Mouse (Mus musculus) v-Abl transformed pro-B cells (cell line): ENCODE data around the gene Ptdss2.

Experiments
- in situ Hi-C, 2 experiments: fragments of 400-800 bp; cut with MboI; formaldehyde crosslinking; loops; one replicate each; pipeline ENCODE4 v1.15.1; 2025; ENCODE audit not compliant: unreplicated experiment in 2 of 2

Gene Ptdss2

DNA sequence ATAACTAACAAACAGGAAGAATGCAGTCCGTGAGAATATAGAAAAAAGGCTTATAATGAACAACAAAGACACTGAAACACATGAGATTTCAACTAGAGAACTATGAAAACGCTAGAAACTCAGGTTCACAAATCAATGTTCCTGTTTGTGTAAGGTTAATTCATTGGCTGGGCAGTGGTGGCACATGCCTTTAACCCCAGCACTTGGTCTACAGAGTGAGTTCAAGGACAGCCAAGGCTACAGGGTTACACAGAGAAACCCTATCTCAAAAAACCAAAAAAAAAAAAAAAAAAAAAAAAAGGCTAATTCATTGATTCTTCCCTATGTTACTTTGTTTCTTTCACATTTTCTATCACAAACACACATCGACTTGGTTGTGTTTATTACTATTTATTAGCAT, 1.6 kb upstream of the Ptdss2 start:
- in situ Hi-C loops, result no loop called here

DNA sequence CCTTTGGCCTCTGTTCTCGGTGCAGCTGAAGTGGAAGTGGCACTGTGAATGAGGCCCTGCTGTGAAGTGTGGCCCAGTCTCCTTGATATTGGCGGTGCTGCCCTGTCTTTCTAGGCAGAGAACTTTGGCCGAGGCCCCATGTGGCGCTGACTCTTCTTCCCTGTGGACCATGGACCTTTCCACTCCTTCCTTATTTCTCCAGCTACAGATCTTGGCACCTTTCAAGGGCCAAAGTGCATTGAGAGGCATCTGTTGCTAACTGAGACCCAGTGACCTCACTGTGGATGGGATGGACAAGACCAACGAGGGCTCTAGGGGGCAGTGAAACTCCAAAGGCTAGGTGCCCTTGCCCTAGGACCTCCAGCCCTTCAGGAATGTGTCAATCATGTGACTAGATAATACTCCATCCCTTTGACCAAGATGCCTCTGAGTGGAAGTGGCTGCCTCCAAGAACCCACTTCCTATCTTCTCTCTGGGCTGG, 1.1 kb upstream of the Ptdss2 start:
- in situ Hi-C loops, result no loop called here

DNA sequence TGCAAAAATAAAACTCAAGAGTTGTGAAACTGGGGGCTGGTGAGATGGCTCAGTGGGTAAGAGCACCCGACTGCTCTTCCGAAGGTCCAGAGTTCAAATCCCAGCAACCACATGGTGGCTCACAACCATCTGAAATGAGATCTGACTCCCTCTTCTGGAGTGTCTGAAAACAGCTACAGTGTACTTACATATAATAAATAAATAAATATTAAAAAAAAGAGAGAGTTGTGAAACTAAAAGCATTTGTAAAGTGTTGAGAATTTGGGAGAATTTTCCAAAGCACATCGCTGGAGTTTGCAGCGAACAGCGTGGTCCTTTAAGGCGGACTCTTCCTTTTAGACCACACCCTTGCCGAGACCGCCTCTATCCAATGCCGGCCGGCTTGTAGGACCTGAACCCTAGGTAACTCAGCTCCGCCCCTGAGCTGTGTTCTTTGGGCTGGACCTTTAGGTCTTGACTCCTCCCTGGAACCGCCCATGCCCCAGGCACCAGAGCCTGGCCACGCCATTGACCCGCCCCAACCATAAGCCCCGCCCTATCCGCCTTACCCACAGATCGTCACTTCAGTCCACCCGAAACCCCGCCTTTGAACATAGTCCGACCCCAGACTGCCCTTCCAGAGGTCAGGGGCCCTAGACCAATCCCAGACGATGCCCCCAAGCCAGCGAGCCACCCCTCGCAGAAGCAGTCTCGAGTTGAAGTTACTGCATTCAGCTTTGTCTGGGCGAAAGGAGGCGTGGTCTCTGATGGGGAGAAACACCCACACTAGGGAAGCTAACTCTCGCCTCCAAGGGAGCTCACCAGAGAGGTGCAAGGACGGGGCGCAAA, 721 bp downstream of the Ptdss2 start:
- in situ Hi-C loops, result no loop called here

DNA sequence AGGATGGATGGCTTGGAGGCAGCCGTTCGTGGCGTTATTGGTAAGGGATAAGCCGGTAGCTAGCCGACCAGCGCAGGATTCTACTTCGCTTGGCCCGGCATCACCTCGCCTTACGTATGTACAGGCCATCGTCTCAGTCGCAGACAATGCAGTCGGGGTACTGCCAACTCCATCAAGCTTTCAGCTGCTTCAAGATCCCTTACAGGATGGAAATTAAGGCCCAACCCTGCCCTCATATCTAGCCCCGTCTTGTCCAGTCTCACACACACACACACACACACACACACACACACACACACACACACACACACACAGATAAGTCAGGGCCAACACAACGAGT, 1.3 kb downstream of the Ptdss2 start:
- in situ Hi-C loops, result no loop called here

DNA sequence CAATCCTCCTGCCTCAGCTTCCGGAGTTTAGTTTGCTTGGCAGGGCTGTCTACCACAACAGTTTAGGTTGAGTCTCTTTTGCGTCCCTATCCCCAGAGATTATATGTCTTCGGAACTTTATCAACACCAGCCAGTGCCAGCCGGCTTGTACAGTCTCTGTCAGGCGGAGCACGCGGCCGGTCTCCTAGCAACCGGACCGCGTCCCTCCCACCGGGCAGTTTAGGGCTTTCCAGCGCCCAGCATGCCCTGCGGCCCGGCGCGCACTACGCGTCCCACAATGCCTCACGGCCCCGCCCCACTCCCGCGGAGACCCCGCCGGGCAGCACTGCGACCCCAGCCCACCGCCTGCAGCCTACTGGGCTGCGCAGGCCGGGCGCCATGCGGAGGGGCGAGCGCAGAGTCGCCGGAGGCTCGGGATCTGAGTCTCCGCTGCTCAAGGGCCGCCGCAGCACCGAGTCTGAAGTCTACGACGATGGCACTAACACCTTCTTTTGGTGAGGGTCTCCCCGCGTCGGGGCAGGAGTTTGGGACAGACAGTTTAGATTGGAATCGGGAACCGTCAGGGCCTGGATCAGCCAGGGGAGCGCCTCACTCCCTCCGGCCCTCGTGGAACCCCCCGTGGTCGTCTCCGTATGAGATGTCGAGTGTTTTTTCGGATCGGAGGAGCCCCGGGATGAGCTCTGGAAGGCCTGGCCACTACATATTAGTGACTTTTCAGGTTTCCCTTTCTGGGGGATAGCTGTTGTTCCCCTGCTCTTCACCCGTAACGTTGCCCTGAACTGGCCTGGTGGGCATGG, 9.0 kb downstream of the Ptdss2 start:
- in situ Hi-C loops, result loop anchor here in 1 of 2 experiments (5.0 kb wide), 1 partner anchor 36 kb away; no protein-coding TSS in a partner anchor

DNA sequence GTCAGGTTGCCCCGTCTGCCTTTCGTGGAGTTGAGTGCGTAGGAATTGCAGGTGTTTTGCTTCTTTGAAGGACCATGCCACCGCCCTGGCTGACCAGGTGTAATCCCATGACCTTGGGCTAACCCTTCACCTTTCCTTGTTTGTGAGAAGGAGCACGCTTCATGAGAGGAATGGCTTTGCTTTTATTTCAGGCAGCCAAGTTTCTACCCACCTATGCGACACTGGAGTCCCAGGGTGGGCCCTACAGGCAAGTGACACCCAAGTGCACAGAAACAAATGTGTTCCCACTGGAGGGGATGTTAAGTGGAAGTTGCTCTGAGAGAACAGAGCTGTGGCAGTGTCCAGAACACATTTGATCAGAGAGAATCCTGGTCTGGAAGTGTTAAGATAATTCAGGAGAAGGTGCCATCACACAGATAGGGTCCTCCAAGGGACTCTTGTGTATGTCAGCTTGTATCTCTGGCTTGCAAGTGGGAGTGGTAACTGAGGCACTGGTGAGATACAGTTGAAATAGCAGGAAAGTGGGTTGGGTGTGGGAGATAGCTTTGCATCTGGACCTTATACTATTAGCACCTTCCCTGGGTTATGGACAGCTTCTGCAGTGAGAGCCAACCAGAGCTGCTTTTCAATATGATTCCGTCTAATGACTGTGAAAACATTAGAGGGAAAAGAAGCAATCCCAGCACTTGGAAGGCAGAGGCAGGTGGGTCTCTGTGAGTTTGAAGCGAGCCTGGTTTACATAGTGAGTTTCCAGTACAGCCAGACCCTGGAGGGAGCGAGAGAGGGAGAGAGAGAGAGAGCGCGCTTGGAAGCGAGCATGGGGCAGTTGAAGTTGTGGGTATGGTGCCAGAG, 9.9 kb downstream of the Ptdss2 start:
- in situ Hi-C loops, result loop anchor here in 1 of 2 experiments (5.0 kb wide), 1 partner anchor 35 kb away; no protein-coding TSS in a partner anchor

DNA sequence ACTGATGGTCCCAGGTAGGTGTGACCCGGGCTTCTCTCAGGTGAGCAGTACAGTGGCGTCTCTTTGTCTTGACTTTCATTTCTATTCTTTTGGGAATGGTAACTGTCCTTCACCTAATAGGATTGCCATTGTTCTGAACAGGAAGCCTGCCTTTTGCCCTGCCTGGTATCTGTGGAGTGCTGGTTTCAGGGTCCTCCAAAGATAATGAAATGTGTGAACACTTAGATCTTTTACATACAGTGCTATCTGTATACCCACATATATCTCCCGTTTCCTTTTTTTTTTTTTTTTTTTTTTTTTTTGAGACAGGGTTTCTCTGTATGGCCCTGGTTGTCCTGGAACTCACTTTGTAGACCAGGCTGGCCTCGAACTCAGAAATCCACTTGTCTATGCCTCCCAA, 19.1 kb downstream of the Ptdss2 start:
- in situ Hi-C loops, result no loop called here

DNA sequence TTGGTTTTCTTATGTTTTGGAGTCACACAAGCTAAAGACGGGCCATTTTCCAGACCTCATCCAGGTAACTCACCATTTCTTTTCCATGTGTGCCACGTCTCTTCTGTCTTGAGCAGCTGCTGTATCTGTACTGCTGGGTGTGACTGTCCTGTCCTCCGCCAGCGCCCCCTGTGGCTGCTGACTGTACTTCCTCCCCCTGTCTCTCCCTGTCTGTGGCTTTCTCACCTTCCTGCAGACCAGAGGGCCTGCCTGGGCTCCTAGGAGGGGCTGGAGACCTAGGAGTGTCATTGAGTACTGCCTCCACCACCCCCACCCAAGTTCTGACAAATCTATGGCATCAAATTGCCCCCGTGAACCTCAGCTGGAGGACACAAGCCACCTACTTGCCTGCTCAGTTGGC, 20.9 kb downstream of the Ptdss2 start:
- in situ Hi-C loops, result no loop called here

DNA sequence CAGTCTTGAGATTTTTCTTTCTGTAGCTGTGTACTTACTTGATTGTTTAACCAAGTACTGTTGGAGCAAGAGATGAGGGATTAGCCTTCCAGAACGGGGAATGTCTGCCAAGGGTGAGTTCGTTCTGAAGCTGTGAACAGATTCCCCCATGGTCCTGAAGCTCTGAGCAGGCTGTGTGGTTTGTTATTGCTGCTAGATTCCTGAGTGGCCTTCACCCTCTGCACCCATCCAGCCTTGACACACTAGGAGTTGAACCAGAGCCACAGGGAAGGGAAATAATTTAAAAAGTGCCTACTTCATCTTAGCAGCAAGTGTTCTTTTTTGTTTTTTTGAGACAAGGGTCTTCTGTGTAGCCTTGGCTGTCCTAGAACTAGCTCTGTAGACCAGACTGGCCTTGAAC, 21.7 kb downstream of the Ptdss2 start:
- in situ Hi-C loops, result no loop called here

DNA sequence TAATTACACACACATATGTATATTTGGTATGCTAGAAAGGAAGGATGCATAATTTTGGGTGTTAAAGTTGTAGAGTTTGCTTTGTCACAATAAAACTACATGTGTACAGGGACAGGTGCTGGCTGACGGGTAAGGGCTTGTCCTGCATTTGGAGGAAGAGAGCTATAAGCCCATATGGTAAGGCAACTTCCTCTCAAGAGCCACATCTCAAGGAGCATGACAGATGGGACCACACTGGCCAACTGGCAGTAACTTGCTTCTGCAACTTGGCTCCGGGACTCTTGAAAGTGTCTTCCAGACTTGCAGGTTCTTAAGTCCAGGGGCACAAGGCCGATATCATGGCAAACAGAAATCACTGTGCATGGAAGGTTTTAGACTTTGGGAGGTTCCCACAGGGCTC, 22.5 kb downstream of the Ptdss2 start:
- in situ Hi-C loops, result no loop called here

DNA sequence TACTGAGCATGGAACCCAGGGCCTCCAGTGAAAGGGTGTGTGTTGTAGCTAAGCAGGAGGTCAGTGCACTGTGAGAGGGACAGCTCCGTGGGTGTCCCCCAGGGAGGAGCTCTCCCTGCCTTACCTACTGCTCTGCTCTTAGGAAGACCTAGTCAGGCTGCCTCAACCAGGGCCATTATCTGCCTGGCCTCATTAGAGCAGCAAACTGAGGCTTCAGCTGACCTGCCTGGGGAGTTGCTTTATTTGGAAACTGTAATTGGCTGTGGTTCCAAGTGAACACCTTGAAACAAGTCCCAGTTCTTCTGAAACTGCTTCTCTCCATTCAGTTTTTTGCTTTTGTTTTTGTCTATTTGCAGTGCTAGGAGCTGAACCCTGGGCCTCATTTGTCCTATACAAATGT, 23.2 kb downstream of the Ptdss2 start:
- in situ Hi-C loops, result no loop called here

DNA sequence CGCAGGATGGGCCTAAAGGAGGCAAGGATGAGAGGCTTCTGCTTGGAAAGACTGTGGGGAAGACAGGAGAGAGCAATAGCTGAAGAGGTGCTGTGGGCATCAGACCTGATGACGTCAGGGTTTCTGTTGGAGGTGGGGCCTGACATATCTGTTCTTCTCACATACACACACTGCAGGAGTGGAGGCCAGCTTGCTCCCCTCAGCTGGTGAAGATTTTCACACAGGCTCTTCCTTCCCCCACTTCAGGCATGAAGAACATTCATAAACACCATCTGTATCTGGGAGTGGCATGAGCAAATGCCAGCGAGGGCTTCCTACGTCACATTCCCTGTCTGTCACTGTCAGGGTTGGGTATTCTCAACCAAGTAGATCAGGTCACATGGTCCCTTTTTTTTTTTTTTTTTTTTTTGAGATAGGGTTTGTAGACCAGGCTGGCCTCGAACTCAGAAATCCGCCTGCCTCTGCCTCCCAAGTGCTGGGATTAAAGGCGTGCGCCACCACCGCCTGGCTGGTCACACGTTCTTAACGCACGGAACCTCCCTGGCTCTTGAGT, 23.9 kb downstream of the Ptdss2 start:
- in situ Hi-C loops, result no loop called here

DNA sequence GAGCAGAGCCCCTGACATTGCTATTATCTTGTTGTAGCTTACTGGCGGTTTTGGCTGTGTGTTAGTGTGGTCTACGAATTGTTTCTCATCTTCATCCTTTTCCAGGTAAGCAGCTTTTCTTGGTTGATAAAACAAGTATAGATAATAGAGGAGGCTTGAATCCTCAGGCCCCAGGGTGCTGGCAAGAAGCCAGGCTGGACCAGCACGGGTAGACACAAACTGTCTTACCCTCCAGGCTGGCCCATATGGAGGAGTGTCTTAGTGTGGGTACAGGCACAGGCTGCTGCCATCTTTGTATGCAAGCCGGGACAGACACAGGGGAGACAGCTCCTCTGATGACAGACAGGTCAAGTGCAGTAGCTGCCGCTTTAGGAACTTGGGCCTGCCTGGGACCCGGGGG, 24.9 kb downstream of the Ptdss2 start:
- in situ Hi-C loops, result no loop called here

DNA sequence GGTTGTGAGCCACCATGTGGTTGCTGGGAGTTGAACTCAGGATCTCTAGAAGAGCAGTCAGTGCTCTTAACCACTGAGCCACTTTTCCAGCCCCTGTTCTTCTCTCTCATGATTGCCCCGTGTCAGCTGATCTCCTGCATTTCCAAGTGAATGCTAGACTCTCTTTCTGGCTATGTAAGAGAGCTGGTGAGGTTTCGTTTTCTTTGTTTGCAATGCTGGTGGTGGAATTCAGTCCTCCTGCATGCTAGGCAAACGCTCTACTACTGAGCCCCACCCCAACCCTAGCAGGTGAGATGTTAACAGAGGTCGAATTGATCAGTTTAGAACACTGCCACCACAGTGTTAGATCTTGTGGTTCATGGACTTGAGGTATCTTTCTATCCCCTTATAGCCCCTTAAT, 26.5 kb downstream of the Ptdss2 start:
- in situ Hi-C loops, result no loop called here

DNA sequence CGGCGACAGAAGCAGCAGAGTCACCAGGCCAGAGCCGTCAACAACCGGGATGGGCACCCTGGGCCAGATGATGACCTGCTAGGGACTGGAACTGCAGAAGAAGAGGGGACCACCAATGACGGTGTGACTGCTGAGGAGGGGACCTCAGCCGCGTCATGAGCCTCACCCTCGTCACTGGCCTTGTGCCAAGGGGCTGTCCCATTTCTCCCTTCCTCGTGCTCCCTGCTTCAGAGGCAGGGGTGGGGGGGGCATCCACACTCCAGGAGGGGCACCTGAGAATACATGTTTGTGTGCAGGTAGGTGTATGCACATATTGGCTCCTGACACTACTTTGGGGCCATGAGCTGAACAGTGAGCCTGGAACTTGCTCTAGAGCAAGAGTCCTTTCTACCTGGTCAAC, 33.2 kb downstream of the Ptdss2 start:
- in situ Hi-C loops, result no loop called here

DNA sequence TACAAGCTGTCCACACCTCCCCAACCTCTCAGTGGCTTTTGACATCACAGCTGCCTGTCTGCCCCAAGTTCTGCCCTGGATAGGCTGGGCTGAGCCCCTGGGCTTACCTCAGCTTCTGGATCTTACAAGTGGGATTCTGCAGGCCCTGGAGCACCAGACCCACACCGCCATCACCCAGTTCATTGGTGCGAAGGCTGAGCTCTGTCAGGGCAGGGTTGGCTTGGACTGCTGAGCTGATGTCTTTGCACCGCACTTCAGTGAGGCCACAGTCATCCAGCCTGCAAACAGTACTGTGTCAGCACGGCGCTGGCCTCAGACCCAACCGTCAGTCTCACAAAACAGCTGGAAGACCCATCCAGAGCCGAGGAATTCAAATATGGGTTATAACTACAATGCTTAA, 42.2 kb downstream of the Ptdss2 start:
- in situ Hi-C loops, result no loop called here

DNA sequence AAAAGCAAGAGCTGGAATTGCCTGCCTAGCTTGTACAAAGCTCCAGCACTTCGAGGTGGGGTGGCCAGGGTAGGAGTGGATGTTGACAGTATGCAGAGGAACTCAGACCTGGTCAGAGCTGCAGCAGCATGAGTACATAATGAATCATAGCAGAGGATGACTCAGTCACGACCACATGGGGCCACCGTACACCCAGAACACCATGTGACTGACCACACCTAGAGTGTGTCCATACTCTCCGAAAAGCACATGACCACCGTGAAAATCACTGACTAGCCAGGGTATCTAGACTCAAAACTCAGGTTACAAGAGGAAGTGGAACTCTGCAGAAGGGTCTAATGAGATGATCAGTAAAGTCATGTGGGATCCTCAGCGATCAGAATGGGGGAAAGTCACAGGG, 42.7 kb downstream of the Ptdss2 start:
- in situ Hi-C loops, result loop anchor here in 1 of 2 experiments (5.0 kb wide), 1 partner anchor 33 kb away; no protein-coding TSS in a partner anchor

DNA sequence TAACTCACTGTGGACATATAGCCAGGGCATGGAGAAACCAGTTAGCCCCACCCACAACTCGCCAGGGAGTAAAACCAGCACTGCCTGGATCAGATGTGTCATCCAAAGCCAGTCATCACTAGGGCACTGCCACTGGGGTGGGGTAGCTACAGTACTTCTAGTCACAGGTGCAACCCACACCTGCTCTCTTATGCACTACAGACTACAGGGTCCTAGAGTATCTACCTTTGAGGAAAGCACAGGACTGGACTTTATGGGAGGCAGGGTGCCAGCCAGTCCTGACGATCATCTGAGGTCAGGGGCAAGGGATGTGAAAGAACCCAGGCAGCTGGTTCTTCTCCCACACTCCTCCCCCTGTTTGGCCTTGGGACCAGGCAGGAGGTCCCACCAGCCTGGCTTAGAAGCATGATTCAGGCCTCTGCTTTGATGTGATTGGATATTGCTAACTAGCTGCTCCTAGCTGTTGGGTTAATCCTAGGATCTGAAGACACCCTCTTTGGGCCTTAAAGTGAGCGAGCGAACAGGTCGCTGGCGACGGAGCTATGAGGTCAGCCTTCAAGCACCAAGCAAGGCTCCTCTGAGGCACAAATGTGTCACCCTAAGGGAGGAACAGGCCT, 45.8 kb downstream of the Ptdss2 start:
- in situ Hi-C loops, result loop anchor here in 1 of 2 experiments (5.0 kb wide), 1 partner anchor 36 kb away; no protein-coding TSS in a partner anchor

DNA sequence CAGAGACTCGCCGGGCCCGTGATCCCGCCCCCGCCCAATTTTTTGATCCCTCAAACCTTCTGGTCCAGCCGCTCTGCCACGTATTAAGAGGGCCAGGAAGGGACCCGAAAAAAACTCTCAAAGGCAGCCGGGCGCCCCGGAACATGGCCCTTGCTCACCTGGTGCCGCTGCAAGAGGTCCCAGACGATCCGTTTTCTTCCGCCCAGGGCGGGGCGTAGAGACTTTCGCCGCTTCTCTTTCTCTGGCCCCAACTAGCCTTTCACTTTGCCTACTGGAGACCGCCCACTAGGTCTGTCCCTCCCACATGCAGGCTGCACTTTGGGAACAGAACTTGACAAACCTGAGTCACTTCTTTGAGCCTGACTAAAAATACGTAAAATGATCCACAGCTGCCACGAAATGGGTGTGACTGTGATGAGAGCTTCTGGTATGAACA, 46.4 kb downstream of the Ptdss2 start:
- in situ Hi-C loops, result loop anchor here in 1 of 2 experiments (5.0 kb wide), 1 partner anchor 36 kb away; no protein-coding TSS in a partner anchor

DNA sequence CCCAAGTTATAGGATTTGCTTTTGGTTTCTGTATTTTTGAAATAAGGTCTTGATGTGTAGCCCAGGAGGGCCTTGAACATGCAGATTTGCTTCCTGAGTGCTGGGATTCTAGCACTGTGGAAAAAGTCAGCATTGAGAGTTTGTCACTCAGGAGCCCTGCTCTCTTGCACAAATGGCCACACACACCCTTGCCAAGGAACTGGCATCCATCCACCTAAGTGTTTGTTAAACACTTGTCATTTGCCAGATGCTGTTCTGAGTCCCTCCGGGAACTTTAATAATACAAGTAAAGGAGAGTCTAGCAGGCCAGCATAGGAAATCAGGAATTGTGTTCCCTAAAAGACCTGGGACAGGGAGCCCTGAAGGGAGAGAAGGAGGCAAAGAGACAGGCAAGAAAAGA, 47.1 kb downstream of the Ptdss2 start:
- in situ Hi-C loops, result loop anchor here in 1 of 2 experiments (5.0 kb wide), 1 partner anchor 37 kb away; no protein-coding TSS in a partner anchor
